Mouse (Mus musculus) cerebellum, adult 11-12 months (tissue): ENCODE results near the gene Gm11007.
"Not testable (repeated sequence)": the region's sequence is repeated elsewhere in the genome, so short reads cannot be mapped to it uniquely, and the experiment has no call there.

ENCODE experiments used
- DNase-seq: peaks from one replicate; pipeline ENCODE4 v3.0.0; 2022

The Gm11007 gene

GRCm38 (mm10) chr2:175643678-175644077 is at the start of gene Gm11007:
Gene Gm11007, plus strand, starts transcription at chr2:175643978.
- not testable (repeated sequence) for DNase-seq
